Mouse (Mus musculus) heart, adult 11 months (tissue): Measurements from ENCODE around the gene Fhl2.

Experiments
- DNase-seq: peaks from one replicate; pipeline ENCODE4 v3.0.0; 2022

Fhl2 gene

DNA sequence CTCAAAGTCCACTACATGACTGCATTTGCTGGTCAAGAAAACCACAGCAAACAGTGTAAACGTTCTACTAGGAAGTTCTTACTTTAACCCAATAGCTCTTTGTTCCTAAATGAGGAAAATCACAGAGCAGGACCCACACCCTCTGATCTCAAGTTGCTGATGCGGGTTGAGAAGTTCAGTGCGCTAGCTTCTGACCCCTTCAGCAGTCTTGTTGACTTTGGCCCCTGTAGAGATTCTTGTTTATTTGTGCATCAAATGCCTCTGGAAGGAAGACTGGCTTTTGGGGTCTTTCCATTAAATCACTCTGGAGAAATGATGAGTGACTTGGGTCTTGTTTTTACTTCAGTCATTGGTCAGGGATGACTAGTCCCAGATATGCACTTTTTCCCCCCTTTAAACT, 46.6 kb downstream of the Fhl2 start:
- peak; percentile 81 for DNase-seq

DNA sequence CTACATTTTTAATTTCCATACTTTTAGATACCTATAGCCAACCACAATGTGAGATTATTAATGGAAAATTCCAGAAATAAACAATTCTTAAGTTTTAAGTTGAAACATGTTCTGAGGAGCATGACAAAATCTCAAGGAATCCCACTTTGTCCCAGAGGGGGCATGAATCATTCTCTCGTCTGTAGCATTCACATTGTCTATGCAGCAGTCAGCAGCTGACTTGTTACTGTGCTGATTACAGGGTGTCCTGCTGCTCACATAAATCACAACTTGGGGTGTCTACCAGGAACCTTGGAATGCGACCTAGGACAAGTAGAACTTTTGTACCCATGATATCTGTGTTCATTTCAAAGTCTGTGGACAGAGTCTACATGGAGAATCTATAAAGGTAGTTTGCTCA, 49.3 kb downstream of the Fhl2 start:
- no peak for DNase-seq

DNA sequence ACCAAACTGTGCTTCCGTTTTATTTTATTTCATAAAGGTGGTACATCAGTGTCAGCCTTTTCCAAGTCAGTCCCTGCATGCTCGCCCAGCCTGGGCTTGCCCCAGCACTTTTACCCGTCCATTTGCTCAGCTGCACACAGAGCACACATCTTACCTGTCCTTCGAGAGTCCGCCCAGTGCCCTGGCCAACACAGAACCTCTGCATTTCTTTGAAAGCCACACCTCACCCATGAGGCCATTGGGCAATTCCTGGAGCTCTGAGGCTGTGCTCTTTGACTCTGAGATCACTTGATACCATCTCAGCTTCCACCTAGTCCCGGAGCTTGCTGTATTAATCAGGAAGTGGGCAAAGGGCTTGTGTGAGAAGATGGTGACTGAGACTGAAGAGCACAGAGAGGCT, 51.4 kb downstream of the Fhl2 start:
- DNase-seq: no peak

DNA sequence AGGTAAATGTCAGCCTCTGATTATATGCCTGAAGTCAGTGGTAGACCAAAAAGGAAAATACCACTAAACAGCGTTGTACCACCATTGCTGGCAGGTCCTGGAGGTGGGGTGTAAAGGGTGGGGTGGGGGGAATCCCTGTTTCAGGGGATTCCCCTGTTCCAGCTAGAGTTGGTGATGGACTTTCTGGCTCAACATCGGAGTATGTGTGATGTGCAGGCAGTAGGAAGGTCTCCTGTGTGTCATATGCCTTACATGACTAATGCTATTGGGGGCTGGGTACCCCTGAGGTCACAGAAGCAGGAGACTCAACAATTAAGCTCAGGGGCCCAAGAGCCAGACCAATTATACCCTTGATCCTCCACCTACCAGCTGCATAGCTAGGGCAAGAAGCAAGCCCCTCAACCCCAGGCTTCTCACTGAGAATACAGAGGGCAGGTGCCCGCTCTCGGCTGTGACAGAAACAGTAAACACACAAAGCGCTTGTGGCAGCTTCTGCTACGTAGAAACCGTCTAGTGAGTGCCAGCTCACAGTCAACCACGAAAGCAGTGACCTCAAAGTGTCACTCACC, 52.4 kb downstream of the Fhl2 start:
- peak; percentile 82 for DNase-seq

DNA sequence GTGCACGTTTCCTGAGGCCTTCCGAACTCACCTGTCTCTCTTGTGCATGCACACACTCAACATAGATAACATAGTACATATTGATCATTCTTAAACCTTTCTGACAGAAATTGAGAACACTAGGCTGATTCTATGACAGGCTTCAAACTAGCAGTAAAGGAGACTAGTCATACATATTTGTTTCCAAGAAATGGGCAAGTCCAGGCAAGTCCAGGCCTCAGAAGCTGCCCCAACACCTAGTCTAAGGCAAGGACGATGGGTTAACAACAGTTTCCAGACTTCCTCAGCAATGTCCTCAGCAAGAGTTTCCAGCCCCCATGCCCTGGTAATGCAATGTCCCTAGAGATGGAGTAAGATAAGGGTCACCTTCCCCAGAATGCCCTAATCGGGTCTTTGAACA, 53.0 kb downstream of the Fhl2 start:
- peak; percentile 66 for DNase-seq

DNA sequence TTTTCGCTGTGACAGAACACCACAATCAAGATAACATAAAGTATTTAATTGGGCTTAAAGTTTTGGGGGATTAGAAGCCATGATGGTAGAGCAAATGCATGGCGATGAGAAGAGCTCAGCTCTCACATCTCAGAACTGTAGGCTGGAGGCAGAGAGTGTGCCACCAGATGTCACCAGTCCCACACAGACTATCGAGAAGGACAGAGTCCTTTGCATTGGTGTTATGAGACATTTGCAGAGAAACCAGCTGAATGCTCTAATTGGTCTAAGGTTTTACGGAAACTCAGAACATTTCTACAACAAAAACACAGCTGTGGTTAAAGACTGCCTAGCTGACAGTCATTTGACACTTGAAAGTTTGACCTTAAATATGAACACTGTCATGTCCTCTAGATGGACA, 53.5 kb downstream of the Fhl2 start:
- DNase-seq: no peak

DNA sequence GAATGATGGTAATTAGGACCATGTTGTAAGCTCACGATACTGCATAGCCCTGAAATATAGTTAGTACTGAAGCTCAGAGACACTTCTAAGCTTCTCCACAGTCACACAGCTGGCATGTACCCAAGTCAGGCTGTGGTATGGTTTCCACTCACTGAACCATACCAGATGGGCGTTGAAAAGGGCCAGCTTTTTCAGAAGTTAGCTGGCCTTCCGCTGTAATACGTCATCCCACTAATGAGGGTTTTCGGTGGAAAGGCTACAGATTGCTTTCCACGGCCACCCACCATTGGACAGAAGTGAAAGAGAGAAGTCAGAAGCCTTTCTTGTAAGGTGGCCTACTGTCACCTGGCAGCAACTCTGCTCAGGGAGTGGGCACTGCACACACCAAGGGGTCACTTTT, 53.9 kb downstream of the Fhl2 start:
- DNase-seq: peak; percentile 77

DNA sequence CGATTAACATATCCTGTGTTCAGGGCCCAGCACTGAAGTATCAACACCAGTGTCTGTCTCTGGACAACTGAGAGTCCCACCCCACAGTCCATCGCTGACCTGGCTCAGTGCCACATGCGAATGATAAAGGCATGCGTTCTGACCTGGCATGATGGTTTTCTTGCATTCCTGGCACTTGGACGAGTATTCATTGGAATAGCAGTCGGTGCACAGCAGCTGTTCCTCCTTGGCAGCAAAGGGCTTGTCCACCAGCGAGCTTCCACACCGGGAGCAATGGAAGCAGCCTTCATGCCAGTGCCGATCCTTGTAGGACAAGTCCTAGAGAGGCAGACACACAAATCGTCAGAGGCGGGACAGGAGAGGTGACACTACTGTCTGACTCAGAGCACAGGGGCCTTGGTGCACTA, 55.2 kb downstream of the Fhl2 start:
- DNase-seq: no peak

DNA sequence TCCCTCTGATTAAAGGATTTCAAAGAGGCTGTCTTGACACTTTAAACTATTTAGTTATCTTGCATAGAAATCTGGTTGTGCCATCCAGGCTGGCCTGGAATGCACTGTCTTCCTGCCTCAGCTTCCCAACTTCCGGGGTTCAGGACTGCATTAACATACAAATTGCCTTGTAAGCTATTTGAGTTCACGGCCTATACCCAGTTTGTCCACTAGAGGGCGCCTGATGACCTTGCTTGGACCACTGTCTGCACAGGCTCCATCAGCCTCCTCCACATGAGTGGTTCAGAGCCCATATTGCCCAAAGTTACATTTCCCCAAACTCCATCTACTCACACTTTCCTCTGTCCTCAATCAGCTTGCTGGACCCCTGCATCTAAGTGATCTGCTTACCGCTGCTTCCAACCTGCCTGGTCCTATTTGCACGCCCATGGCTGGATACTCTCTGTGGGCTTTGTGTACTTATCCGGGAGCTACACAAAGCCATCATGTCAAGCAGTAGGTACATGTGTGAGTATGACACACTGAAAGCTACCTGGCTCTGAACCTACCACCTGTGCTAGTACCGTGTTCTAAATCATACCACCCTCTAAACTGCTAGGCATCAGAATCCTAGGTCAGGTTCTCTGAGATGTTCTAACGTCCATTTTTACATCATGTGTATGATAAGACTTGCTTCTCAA, 57.1 kb downstream of the Fhl2 start:
- peak; percentile 96 for DNase-seq

DNA sequence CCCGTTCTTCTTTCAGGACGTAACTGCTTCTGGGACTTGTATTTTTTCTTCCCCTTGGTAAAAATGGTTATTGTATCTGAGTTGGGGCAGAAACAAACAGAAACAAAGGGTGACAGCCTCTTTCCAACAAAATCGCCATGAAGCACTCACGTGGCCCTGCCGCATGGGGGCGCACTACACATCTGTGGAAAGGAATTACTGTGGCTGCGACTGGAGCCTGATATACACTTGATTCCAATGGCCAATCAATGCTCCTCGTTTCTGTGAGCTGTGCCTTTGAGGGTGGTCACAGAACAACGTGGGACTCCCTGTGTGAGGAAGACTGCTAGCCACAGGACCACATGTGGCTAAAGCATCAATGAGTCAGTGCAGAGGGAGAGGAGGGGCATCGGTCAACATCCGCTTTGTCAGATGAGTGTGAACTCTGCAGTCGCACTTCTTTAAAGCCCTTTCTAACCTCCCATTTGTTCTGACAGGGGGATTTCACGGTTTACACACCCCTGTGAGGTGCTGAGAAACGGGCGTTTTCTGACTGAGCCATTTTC, 58.4 kb downstream of the Fhl2 start:
- DNase-seq: no peak

DNA sequence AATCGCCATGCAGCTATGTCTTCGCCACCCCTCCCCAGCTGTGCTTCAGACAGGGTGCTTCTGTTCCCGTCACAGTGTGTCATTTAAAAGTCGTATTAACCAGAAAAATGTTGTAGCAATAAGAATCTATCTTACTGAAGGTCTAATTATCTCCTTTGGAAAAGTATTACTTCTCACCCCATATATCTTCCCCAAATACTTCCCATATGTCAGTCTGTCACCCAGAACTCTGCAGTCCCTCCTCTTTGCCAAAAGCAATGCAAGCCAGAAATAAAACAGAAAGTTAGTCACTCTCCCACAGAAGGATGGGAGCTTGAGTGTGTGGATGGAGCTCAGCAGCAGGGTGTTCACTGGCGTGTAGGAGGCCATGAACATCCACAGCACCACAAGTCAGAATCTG, 59.5 kb downstream of the Fhl2 start:
- DNase-seq: no peak

DNA sequence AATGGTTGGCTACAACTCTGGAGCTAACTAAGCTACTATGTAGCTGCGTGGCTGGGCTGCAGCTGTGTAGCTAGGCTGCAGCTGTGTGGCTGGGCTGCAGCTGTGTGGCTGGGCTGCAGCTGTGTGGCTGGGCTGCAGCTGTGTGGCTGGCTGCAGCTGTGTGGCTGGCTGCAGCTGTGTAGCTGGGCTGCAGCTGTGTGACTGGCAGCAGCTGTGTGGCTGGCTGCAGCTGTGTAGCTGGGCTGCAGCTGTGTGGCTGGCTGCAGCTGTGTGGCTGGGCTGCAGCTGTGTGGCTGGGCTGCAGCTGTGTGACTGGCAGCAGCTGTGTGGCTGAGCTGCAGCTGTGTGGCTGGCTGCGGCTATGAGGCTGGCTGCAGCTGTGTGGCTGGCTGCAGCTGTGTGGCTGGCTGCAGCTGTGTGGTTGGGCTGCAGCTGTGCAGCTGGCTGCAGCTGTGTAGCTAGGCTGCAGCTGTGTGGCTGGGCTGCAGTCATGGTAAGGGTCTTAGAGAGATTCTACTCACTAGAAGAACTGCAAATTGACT, 60.2 kb downstream of the Fhl2 start:
- DNase-seq: peak; percentile 75

DNA sequence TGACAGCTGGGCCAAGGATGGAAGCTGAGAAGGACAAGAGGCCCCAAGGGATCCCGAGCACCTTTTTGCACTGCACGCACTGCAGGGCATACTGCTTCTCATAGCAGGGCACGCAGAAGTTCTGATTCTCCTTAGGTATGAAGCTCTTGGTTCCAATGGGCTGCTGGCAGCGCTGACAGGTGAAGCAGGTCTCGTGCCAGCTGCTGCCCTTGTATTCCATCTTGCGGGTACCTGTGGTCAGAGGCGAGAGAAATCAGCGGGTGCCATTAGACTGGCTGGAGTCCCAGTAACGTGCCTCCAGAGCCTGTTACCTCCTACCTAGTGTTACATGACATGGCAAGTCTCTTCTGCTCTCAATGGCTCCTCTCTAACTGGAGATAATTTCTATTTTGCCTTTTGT, 65.2 kb downstream of the Fhl2 start:
- DNase-seq: peak; percentile 90

DNA sequence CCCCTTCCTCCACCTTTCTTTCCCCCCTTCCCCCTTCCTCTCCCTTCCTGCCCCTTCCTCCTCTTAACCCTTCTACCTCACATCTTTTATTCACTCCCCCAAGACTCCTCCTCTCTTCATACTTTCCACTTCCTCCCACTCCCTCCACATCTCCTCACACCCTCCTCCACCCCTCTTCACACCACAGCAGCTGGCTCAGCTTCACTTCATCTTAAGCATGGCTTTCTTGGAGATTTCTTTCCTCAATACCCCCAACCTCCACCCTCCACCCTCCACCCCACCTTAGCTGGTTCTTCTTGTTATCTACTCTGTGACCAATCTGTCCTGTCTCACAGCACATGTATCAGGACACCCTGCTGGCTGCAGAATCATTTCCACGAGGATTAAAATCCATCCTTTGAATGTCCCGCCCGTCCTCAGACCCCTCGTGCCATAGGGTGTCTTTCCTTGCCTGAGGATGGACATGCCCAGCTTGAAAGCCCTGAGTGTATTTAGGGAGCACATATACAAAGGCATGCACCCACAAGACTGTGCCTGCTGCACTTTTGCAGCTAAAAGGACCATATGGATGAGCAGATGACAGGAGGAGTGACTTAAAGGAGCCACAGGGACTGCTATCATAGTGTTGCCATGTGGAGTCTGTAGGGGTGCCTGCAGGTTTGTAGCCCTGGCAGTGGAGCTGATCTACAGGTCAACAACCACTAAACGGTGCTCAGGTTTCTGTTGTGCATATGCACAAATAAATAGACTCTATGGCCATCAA, 66.4 kb downstream of the Fhl2 start:
- peak; percentile 81 for DNase-seq

DNA sequence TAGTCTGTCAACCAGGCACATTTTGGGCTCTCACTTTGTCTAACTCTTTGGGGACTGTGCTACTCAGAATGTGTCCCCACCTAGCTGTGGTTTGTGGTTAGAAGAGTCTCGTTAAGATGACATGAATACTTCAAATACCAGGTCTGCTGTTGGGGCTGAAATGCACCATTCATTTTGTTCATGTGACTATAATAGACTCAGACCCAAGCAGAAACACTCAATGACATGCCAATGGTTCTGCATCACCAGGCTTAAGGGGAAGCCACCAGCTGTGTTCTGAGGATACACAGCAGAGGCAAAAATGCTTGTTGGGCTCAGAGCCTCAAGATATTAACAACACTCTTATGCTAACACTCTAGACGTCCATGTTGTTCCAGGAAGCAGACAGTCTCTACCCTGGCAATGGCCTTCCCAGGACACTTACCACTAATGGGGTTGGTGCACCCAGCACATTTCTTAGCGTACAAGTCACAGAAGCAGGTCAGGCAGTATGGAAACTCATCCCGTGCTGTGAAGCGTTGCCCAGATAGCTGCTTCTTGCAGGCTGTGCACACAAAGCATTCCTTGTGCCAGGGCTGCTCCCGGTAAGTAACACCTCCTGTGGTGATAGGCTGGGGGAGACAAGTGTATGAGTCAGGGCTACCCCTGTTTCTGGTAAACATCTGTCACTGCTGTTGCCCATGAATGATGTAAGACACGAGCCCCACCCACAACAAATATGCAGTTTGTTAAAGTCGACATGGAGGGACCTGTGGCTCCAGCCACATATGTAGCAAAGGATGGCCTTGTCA, 68.8 kb downstream of the Fhl2 start:
- DNase-seq: peak; percentile 88

DNA sequence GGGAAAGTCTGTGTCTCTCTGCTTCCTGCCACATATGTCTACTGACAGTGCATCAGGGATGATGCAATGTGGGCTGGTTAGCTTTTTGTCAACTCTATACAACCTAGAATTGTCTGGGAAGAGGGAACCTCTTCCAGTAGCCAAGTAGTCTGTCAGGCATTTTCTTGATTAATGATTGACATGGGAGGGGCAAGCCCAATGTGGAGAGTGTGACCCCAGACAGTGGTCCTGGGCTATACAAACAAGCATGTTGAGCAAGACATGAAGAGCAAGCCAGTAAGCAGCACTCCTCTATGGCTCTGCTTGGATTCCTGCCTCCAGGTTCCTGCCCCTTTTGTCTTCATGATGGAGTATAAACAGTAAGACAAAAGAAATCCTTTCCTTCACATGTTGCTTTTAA, 69.6 kb downstream of the Fhl2 start:
- DNase-seq: peak; percentile 79

DNA sequence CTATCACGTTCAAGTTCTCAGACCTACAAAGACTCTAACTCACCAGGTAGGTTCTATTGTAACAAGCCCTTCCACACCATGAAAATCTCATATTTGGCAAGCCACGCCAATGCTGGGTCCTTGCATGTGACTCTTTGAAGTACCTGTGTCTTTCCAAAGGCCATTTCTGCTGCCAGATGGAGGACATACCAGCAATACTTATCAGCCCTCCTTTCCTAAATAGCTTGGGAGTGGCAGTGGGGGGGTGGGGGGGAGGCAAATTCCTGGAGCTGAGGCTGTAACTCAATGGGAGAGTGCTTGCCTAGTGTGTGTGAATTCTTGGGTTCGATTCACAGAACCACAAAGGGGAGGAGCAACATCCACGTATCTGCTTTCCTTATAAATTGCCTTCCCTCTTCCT, 72.1 kb downstream of the Fhl2 start:
- peak; percentile 73 for DNase-seq

DNA sequence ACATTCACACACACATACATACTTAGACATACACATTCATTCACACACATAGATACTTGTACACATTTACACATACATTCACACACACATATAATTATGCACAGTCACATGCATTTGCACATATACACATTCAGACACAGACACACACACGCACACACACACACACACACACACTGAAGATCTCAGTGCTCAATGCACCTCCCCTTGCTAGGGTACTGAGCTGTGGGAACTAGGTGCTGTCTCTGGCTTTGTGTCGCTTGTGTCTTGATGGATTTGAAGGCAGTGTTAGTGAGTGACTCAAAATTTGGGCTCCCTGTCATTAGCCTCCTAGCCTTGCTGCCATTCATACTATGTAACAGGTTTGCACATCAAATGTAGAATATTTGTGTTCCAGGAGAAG, 74.2 kb downstream of the Fhl2 start:
- DNase-seq: peak; percentile 66

DNA sequence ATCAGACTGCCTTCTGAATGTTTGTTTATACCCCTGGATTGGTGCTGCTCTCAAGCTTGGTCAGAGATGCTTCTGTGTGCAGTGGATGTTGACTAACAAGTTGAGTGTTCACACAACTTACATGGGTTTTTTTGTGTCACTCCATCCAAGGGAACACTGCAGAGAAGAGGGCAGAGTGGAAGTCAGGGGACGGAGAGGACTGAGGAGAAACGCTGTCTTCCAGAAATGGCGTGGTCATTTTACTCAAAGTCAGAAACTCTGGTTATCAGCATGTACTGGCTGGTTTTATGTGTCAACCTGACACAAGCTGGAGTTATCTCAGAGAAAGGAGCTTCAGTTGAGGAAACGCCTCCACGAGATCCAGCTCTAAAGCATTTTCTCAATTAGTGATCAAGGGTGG, 75.8 kb downstream of the Fhl2 start:
- DNase-seq: peak; percentile 75

DNA sequence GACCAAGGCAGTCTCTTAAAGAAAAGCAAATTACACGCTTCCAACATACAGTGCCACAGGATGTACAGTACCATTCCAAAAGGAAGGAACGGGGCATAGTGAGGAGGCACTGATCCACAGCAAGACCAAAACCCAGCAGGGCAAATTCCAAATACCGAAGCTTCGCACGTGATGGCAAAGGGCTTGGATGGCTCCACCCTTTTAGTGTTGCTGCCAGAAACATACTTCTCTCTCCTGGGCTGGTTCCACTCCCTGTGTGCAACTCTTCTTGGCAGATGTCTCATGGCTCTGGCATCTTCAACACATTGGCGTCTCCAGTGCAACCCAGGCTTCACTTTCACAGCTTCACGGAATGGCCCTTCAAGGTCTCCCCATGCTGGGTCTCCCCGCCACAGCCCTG, 79.3 kb downstream of the Fhl2 start:
- peak; percentile 85 for DNase-seq

DNA sequence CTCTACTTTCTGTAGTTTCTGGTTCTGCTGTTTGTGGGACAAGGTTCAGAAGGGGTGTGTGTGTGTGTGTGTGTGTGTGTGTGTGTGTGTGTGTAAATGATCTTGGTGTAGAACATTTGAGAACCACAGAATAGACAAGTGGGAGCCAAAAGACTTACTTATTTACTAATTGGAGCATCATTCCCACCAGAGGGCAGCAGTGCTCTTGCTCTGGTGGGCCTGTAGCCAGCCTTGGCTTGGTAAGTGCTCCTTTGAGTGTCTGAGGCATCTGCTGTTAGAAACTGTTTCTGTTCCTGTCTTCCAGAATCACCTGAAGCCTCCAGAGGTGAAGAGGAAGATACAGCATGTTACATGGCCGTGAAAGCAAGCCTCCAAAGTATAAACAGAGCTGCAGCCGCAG, 83.9 kb downstream of the Fhl2 start:
- DNase-seq: no peak

DNA sequence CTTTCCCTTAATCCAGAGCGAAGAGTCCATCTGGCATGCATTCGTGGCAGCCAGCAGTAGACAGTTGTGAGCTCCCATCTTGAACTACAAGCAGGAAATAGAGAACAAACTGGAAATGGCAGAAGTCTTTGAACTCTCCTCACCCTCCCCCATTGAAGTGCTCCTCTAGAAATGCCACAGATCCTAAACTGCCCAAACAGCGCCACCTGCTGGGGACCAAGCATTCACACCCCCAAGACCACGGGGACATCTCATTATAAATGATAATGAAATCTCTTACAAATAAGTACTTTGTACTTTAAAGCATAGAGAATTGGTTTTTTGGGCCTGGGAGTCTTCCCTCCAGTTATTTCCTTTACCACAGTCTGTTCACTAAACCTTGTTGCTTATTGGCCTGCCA, 86.2 kb downstream of the Fhl2 start:
- DNase-seq: no peak

DNA sequence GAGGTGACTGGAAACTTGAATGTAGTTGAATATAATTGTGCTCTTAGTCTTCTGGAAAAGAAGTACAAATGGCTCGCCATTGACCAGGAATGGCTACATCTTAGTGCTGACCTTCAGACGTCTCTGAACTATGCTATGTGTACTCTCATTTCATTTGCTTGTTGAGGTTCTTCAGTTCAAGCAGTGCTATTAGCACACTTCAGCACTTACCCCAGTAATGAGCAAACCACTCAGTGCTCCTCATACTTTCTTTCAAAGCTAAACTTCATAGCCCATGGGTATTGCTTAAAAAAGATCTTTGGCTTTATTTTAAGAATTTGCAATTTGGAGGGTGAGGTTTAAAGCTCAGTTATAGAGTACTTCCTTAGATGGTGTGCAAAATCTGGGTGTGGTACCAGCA, 88.1 kb downstream of the Fhl2 start:
- no peak for DNase-seq
